Mouse (Mus musculus) adrenal gland, adult 8-10 months (tissue): ENCODE measurements around the gene Man1c1. TPM values are rescaled to one million over a fixed set of nuclear protein-coding genes. Genes with fewer than 3 reads are reported as not detected.
A peak's percentile ranks its signal among the peaks of the same experiment; 100 is the strongest.

Experiments used
- DNase-seq: peaks from one replicate; pipeline ENCODE4 v3.0.0; 2022
- total RNA-seq, 4 experiments: library from RNA; stranded (reverse); gene quantifications; 2 replicates each; pipeline ENCODE4 v1.2.4; 2022

The Man1c1 gene
- total RNA-seq, 4 experiments from 2014 or later: 15.3 to 41.3 (median 29.9) TPM

DNA sequence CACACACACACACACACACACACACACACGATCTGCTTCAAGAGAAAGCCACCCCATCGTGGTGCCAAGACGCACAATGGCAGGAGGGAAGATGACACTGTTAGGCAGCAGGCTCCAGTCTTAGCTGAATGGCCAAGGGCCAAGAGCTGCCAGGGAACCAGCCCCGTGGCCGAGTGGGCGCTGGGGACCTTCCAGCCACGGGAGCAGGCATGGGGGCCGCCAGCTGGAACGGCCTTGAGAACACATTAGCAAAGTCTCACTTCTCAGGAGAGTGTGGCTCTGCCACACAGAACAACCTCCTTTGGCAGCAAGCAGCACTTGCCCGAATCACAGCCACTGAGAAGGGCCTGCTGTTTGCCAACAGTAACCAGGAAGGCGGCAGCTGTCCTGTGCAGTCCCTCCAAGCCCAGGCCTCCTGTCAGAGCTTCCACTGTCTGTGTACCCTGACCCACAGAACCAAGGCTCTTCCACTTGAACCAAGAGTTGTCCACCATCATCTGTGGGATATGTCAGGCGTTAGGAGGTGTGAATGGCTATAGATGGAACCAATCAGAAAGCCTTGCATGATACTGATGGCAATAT lies 30.1 kb downstream of the Man1c1 start:
- DNase-seq: no peak

DNA sequence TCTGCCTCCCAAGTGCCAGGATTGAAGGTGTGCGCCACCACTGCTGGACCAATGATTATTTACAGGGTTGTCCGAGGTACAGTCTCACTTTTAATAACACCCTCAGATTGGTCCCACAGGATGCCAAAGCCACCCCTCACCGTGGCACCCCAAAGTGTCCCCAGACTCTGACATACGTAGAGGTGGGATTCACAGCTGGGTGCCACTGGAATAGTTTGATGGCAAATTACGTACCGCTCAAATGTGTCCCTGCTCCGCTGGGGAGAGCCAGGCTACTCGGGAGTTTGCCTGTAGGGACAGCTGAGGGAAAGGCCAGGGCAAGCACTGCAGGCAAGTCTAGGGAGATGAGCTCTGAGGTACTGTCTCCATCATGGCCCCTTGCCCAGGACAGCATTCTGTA lies 30.9 kb downstream of the Man1c1 start:
- DNase-seq: no peak

DNA sequence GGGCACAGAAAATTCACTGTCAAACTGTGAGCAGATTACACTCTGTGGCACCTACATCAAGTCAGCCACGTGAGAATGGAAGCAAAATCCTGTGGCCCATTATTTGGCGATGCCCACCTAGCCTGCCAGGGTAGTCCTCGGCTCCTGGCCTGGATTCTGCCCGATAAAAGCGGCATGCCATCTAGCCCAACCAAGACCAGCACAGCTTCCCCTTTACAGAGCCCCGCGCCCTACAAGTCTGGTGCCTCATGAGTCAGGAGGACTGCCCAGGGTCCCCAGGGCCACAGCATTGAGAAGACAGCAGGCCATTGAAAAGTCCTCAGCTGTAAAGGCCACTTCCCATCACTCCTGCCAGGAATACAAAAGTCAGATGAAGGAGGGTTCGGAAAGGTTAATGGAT lies 31.8 kb downstream of the Man1c1 start:
- DNase-seq: no peak

DNA sequence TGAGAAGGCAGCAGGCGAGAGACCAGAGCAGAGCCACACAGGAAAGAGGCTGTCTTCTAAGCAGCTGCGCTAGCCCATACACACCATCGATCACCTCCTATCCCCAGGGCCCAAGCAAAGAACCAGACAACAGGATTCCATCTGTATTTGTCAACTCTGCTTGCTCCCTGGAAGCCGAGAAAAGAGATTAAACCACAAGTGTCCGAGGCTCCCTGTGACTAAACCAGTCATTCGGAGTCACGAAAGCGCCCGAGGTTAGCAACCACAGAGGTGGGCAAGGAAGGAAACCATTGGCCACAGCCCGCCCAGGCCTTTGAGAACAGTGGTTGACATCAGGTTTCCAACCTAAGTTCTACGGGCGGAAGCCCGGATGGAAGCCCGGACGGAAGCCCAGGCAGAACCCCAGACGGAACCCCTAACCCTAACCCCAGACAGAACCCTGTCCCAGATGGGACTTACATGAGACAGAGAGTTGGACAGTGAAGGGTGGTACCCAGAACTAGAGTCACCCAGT lies 32.4 kb downstream of the Man1c1 start:
- no peak for DNase-seq

DNA sequence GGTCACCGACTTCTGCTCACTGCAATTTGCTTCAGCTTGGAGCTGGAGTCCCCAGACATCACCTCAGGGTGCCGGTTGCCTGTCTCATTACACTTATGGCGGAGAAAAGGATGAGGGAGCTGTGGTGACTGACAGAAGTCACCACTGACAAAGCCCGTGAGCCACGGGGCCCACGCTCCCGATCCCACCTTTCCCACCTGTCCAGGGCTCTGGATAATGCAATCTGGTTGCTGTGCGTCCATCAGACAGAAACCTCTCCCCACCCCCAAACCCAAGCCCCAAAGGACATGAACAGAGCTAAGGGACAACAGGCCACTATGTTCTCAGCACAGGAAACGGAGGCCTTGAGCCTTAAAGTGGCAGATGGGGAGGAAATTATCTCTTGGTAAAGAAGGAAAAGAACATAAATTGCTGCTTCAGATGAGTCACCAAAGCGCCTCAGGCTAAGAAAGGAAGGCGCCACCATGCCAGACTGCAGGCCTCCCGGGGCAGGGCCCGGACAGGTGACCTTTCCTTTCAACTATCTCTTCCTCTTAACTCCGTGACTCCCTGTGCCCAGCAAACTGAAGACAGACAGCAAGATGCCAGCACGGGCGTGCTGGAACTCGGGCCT lies 34.2 kb downstream of the Man1c1 start:
- peak; percentile 51 for DNase-seq

DNA sequence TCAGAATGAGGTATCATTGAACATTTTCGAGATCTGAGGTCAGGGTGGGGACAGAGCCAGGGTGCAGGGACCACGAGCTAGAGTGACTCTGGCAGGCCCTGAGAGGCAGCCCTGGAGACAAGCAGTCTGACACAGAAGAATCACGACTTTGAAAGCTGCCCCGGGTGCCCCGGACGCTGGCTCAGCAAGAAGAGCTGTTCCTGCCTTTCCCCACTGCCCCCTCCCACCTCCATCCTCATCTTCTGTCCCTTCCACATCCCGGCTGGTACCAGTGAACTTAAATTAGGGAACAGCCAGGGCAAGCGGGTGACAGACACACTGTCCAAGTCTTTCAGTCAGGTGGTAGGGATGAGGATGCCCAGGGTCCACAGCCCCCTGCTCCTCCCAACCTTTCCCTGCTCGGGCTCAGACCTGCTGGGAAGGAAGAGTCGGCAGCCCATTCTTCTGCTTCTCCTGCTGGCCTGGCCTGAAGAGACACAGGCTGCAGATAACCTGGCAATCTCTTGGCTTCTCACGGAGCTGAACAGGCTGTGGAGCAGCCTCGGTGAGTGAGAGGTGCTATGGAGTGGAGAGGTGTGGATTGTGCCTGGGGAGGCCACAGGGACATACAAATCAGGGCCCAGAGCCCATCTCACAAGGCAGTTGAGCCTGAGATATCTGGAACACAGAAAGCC lies 35.6 kb downstream of the Man1c1 start:
- no peak for DNase-seq

DNA sequence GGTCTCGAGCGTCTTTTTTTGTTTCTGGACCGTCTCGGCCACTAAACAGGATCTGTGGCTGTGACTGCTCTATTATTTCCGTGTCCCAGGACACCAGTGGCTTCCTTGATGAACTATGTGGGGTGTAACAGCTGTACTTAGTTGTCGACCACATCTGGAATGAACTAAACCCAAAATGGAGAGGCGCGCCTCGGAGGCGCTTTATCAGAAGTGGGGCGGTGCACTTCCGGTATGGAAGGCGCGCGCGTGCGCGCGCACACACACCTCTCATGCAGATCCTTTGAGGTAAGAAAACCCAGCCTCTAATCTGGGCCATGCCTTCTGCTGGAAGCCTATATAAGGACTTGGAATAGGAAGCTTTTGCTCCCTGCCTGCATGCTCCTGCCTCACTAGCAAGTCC lies 37.7 kb downstream of the Man1c1 start:
- no peak for DNase-seq

DNA sequence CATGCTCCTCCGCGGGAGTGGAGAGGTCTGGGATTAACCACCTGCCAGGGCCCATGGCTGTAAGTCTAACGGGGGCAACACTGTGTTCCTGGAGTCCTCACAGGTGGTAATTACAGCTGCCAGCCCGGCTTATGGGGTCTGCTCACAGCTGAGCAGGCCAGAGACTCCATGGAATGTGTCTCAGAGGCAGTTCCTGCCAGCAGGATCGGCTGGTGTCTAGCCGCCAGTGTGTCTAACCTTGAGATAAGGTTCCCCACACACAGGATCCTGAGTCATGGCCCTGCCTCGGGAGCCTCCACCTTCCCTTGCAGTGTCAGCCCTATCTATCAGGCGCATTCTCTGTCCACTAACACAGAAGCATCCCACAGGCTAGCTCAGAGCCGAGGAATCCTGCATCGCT lies 41.0 kb downstream of the Man1c1 start:
- DNase-seq: peak; percentile 76

DNA sequence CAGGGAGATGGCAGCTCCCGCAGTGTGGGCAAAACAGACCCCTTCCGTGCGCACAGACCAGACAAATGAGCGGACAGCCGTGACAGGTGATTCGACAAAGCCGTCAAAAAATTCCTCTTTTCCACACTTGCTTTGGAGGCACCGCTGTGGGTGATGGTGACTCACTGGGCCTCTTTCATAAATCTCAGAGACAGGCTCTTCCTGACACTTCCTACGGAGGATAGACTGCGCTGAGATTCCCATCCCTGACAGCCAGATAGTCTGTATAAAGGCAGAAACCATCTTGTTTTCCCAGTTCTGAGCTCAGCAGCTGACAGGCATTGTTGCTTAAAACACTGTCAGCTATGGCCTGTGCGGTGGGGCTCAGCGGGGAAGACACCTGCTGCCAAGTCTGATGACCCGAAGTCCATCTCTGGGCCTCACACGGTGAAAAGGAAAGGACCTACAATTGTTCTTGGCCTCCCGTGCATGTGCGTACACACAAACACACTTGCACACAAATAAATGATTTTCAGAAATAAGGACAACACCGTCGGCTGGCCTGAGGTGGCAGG lies 43.4 kb downstream of the Man1c1 start:
- DNase-seq: no peak

DNA sequence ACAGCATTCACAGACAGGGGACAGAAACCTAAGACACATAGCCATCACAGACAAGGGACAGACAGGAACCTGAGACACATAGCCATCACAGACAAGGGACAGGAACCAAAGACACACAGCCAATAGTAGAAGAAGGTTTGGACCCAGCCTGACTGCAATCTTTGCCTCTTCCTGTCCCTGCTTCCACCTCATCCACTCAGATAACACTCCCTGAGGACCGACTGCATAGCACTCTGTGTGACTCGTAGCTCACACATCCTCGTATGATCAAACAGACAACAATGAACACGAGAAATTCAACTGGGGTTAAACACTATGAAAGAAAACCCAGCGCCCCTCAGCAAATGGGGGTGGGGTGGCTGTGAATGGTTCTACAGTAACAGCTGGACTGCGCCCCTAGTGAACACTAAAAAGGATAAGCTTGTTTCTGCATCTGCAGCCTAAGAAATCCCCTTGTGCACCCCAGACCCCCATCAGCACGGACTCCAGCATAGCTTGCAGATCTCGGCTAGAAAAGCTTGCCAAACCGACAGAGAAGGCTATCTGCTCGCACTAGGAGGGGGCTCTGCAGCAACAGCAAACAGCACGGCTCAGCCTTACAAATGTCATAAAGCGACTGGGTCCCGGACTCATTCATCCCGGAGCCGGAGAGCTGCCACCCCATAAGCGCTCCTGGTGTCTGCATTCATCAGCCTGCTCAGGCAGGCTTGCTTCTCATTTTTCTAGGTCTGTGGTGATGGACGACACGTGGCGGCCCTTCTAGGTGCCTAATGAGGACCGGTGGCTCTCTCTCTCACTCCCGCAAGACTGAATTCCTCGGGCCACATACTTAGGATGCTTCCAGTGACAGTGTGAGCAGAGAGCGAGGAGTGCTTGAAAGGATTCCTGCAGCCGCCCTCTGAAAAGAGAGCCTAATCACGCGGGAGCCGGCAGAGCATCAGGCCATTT lies 44.5 kb downstream of the Man1c1 start:
- no peak for DNase-seq

DNA sequence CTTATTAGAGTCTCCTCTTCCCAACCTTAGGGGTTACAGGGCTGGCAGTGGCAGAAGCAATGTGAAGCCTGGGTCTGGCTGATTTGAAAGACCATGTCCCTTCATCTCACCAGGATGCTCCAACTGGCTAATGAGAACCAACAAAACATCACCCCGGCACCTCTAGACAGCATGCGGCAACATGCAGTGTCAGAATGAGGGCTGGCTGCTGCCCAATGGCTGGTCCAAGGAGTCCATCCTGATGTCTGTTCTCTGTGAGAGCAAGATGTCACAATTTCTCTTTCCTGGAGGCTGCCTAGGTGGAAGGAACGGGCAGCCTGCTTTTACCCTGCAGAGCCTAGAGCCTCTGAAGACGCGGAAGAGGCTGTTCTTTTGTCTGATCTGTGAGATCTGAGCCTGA lies 46.6 kb downstream of the Man1c1 start:
- DNase-seq: no peak

DNA sequence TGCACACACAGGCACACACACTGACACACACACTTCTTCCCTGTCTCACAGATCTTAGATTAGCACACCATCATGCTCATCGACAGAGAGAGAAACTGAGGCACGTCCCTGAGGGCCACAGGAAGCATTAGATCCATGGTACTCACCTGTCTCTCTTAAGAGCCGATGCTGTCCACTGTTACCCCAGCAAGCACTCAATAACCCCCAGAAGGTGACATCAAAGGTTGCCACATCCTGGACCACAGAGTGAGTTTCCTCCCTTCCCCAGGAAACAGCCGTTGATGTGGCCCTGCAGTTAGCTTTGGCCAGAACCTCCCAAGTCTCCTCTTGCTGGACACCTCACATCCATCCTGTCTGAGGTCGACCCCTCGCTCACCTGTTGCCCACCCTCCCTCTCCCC lies 49.7 kb downstream of the Man1c1 start:
- DNase-seq: no peak

DNA sequence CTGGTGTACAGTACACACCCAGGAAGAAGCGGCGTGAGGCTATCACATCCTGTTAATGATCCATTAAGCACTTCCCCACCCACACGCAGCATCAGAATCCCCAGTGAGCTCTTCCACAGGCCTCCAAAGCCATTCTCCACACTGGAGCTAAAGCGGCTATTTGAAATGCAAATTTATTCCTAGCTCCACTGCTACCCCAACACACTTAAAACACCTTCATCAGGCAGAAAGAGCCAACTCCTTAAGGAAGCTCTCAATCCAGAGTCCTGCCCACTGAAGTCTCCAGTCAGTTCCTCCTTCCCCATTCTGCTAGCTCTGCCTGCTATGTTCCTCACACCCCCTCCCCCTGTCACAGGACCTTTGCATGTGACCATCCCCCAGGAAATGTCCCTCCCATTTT lies 51.4 kb downstream of the Man1c1 start:
- no peak for DNase-seq

DNA sequence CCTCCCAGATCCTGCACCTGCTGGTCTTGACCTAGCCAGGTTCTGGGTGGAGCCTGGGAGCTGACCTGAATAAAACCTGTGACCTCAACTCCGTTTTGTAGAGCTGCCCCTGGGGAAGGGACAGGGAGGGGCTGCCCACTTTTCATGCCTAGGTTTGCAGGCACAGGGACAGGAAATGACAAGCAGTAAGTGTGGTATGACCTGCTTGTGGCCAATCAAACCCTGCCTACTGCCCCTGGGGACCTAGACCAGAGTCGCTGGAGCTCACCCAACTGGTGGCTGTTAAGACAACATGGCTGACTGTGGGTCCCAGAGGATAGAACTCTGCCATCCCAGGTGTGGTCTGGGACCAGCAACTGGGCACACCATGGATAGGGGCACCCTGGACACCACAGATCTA lies 51.9 kb downstream of the Man1c1 start:
- DNase-seq: no peak

DNA sequence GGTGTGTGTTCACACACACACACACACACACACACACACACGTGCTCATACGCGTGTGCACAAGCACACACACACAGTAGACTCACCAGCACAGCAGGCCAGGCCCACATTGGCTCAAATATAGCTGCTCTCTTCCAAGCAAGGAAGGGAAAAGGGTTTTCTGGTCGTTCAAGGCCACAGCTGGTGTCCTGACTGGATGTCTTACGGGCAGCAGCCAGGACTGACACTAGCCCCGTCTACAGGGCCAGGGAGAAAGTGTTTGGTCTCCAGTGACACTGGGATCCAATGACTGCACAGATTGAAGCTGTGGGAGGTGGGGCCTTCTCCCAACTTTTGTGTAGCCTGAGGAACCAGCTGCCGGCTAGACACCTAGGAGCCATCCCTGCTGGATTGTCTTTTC lies 52.7 kb downstream of the Man1c1 start:
- DNase-seq: no peak

DNA sequence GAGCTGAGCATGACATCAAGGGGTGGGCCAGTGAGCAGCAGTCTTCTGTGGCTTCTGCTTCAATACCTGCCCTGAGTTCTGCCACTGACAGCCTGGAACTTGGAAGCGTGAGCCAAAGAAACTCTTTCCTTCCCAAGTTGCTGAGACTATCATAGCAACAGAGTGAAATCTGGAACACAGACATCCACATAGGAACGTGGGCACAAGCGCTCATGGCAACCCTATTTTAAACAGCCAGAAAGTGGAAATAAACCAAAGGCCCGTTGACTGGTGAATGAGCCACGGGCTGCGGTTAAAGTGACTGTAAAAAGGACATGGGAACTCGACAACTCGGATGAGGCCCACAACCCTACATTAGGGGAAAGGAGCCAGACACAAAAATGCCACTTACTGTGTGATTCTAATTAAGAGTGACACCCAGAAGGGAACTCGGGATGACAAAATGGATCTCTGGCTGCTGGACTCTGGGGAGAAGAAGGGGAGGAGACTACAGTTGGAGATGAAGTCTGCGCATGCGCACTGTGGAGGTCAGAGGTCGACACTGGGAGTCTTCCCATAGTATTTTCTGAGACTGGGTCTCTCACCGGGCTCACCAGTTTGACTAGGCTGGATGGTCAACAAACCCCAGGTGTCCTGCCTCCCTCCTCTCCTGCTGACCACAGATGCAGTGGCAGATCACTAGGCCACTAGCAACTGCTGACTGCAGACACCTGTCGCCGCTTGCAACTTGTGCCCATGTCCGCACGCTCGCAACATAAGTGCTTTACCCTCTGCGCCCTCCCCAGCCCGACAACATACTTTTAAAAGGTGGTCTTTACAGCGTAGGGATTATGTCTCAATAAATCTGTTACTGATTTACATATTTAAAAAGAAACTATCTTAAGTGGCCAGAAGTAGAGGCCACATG lies 58.8 kb downstream of the Man1c1 start:
- no peak for DNase-seq

DNA sequence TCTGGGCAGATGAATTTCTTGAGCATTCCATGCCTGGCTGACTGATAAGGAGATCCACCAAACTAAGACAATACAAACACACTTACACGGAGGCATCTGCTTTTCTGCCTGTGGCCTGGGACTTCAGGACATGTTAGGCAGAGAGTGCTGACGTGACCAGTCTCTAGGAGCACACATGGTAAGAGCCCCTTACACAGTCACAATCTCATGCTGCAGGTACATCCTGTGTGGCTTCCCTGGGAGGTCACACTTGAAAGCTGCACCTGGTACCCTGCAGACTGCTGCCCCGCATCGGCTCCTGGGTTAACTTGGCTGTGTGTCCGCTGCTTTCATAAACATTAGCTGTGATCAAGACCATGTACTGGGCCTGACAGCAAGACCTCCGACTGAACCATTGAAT lies 59.7 kb downstream of the Man1c1 start:
- DNase-seq: no peak

DNA sequence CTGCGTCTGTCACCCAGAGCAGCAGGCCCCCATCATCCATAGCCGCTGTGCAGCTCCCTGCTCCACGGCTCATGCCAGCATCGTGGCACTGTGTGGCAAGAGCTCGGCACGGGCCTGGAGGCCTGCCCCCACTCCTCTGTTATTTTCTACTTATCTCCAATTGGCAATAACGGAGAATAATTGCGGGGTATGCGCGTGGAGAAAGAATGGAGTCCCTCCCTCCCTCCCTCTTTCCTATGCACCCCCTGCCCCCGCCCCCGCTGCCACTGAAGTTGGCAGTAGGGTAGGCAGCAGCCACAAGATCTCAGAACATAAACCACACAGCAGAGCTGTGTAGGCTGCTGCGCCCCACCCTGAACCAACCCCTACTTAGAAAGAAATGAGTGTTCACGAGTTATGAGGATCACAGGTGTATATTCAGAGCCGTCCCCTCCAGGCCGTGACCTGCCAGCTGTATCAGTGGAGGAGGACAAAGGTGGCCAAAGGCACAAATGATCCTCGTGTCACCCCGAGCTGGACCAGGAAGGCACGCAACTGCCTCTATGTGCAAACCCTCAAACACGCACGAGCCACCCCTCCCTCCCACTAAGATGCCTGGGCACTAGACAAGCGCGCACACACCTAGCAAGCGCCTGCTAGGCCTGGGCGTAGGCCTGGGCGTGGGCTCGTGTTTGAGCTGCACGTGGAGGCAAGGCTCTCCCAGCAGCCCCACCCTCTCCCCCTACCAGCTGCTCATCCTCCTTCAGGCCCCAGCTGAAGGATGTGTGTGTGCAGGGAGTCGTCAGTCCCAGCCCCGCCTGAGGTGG lies 62.2 kb downstream of the Man1c1 start:
- DNase-seq: no peak

DNA sequence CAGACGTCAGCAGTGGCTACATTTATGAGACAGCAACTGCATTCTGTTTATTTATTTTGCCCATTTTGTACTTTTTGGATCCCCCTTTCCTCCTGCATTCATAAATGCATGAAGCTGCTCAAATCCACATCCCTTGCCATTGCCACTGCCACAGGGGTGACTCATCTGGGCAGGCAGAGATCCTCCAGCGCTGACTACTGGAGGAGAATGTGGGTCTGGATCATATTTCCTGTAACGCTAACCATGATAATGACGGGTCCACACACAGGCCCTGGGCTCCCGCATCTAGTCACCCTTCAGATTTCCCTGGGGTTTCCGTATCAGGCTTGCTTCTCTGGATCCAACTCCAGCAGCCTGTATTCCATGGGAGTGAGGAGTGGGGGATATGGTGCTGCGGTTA lies 64.8 kb downstream of the Man1c1 start:
- no peak for DNase-seq

DNA sequence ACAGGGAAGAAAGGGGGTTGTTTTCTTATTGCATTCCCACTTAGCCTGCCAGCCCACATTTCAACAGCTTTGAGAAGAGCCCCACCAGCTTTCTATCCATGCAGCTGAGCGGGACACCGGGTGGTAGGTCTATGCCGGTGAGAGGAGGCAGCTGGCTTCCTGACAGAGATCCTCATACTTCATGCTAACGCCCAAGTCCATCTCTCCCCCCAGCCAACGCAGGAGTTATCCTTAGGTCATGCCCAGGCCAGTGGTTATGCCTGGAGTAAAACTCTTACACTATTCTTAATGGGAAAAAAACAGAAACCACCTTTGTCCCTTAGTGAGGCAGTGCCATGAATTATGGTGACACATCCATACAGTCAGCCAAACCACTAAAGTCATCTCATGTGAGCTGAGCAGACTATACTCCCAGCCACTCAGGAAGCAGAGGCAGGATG lies 66.0 kb downstream of the Man1c1 start:
- no peak for DNase-seq

DNA sequence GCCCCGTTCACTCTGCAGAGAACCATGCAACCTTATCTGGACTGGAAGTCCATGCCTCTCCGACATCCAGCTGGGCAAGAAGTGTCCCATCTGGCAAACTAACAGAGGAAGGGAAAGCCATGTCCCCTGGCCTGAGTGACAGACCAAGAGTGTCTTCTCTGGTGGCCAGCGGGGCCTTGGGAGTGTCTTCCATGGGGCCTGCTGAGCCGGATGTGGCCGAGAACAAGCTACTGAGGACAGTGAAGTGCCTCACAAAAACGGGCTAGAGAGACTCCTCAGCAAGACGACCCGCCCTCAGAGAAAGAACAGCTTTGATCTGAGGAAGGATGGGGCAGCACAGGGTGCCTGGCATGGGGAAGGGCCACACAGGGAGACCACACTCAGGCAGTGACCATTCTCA lies 67.7 kb downstream of the Man1c1 start:
- DNase-seq: no peak
